Mouse (Mus musculus) CH12.LX (cell line): Measurements from ENCODE around the gene Cfap44.
A peak's percentile ranks its signal among the peaks of the same experiment; 100 is the strongest.

Source experiments
- CHD1 ChIP-seq: IDR thresholded peaks from 2 replicates; pipeline ENCODE4 v1.6.1; 2012; ENCODE audit warnings: low read depth, low read length, improper control_type of control experiment, inconsistent platforms
- CHD2 ChIP-seq: IDR thresholded peaks from 2 replicates; pipeline ENCODE4 v1.6.1; 2011; ENCODE audit warnings: low read length, improper control_type of control experiment
- CTCF ChIP-seq, 2 experiments: IDR thresholded peaks in 1 of 2; conservative IDR thresholded peaks in 1 of 2; 2 replicates each; pipeline ENCODE4 v1.5.1; 2011 to 2012; ENCODE audit warnings: low read depth in 2 of 2, low read length in 2 of 2, improper control_type of control experiment in 1 of 2, inconsistent platforms in 1 of 2, mild to moderate bottlenecking in 1 of 2, moderate library complexity in 1 of 2
- GABPA ChIP-seq: IDR thresholded peaks from 2 replicates; pipeline ENCODE4 v1.6.1; 2012; ENCODE audit warnings: low read depth, low read length, improper control_type of control experiment, inconsistent platforms; ENCODE audit not compliant: insufficient replicate concordance
- JUND ChIP-seq: conservative IDR thresholded peaks from 2 replicates; pipeline ENCODE4 v1.6.1; 2011; ENCODE audit warnings: low read depth, low read length, improper control_type of control experiment
- MAX ChIP-seq: IDR thresholded peaks from 2 replicates; pipeline ENCODE4 v1.6.1; 2011; ENCODE audit warnings: low read length, improper control_type of control experiment
- MAZ ChIP-seq: IDR thresholded peaks from 2 replicates; pipeline ENCODE4 v1.6.1; 2012; ENCODE audit warnings: low read depth, mild to moderate bottlenecking, inconsistent platforms, low read length, improper control_type of control experiment, moderate library complexity
- MYC ChIP-seq: IDR thresholded peaks from 2 replicates; pipeline ENCODE4 v1.6.1; 2011; ENCODE audit warnings: low read depth, mild to moderate bottlenecking, improper control_type of control experiment, low read length
- NELFE ChIP-seq: IDR thresholded peaks from 2 replicates; pipeline ENCODE4 v1.6.1; 2011; ENCODE audit warnings: low read depth, low read length, improper control_type of control experiment
- POLR2A ChIP-seq: IDR thresholded peaks from 2 replicates; pipeline ENCODE4 v1.6.1; 2011; ENCODE audit warnings: low read depth, mild to moderate bottlenecking, improper control_type of control experiment, low read length
- TBP ChIP-seq: conservative IDR thresholded peaks from 2 replicates; pipeline ENCODE4 v1.6.1; 2011; ENCODE audit warnings: low read depth, low read length, improper control_type of control experiment
- UBTF ChIP-seq: IDR thresholded peaks from 2 replicates; pipeline ENCODE4 v1.6.1; 2012; ENCODE audit warnings: low read depth, mild to moderate bottlenecking, inconsistent platforms, low read length, improper control_type of control experiment, moderate library complexity
- USF2 ChIP-seq: conservative IDR thresholded peaks from 2 replicates; pipeline ENCODE4 v1.6.1; 2011; ENCODE audit warnings: low read depth, low read length, improper control_type of control experiment

DNA sequence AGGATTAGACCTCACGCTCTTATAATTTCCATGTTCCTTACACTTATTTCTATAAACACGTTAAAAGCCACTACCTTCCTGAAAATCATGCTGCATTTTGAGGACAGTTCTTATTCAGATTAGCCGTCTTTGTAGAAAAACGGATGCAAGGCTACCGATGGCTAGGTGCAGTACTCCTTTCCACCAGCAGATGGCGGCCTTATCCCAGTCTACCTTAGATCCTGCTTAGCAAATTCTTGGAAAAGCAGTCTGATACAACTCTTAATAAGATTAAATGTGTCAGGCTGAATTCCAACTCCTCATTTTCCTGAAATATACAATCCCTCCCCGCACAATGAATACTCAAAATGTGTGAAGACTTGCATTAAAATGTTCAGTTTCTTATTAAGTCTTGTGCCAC lies 89.5 kb downstream of the Cfap44 start:
- TF ChIP-seq CHD2 (no peak), TBP (no peak), CTCF (conservative IDR thresholded peaks at IDR 0.05 in 1 of 2, IDR thresholded peaks at IDR 0.05 in 1 of 2; ENCODE audit: low read depth in 2 of 2, low read length in 2 of 2) (peak; percentile 98 to 100), NELFE (no peak), MAX (no peak), MAZ (no peak), CHD1 (no peak), POLR2A (no peak), GABPA (no peak), UBTF (no peak), MYC (0 out of 2 replicates have a peak, but pooled peaks have one; percentile 32), USF2 (no peak), JUND (no peak)
